Mouse (Mus musculus): Measurements from ENCODE around the gene Pcnx4.

The Pcnx4 gene

DNA sequence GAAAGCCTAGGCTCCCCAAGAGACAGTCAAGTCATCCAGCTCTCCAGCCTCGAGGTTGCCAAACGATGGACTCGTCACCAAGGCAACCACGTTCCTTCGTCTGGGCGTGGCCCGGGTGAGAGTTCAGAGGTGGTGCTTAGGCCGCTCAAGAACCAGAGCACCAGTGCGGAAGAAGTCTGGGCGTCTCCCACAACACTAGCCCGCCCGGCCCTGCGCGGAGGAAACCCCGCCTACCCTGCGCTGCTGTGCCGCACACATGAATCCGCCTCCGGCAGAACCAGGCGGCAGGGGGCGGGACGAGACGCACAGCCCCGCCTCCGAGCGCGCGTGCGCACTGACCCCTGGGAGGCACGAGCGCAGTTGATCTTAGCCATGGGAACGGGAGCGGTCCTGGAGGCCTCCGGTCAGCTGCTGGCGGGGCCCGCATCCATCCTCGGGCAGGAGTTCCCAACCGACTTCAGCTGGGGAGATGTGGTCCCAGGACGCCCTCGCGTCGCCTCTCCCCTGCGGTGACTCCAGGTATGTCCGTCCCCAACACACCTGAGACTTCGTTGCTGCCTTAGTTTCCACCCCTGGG is at the start of gene Pcnx4:
Gene Pcnx4, plus strand, starts transcription at position 363 of the 577 bp plus-strand sequence.
- DNase-seq (ENCODE audit: low read depth, low spot score), result peak; percentile 97

DNA sequence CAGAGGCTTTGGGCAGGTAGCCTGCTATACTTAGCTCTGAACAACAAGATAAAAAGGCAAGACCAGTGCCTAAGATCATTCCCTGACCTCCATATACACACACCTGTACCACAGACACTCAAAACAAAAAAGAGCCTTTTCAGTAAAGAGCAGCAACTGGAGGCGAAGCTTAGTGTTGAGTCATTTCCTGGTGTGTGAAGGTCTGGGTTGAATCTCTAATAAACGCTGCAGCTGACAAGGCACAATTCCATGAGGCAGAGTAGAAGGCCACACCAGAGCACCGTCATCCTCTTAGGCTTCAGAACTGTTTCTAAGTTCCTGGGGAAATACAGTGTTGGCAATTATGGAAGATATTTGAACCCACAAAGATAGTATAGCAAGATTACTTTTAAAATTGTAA is 48.7 kb upstream of the Pcnx4 start:
- no peak for DNase-seq (ENCODE audit: low read depth, low spot score)

- no peak for DNase-seq (ENCODE audit: low read depth, low spot score)
Measured at GRCm38 (mm10) chr12:72489995-72490394, 46.2 kb upstream of the Pcnx4 start.

GRCm38 (mm10) chr12:72491063-72491719 is 45.0 kb upstream of the Pcnx4 start:
- DNase-seq (ENCODE audit: low read depth, low spot score), result no peak

DNA sequence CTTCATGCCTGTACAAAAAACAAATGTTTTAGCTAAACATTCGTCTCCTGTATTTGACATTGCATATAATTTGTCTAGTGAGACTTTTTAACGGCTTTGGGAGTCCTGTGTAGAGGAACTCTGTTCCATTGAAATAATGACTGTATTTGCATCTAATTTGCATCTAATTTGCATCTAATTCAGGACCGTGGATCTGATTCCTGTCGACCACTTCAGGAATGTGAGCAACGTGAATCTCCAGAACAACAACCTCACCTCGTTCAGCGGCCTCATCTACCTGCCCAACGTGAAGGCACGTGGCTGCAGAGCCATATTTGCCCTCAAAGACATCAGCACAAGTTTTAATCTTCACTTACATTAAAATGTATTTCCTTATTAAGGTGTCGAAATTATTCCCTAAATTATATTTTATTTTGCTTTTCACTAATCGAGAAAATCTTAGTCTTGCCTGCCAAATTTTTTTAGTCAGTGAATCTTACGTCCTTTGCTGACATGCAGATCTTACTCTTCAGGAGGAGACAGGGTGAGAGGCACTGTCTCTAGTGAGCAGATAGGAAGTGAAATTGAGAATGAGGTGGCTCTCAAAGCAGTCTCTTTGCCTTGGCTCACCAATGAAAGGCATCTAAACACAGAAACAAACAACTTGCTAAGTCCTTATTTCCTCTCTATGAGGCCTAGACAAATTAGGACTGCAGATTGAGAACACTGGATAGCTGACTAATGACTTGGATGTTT is 39.1 kb upstream of the Pcnx4 start:
- DNase-seq (ENCODE audit: low read depth, low spot score), result no peak

DNA sequence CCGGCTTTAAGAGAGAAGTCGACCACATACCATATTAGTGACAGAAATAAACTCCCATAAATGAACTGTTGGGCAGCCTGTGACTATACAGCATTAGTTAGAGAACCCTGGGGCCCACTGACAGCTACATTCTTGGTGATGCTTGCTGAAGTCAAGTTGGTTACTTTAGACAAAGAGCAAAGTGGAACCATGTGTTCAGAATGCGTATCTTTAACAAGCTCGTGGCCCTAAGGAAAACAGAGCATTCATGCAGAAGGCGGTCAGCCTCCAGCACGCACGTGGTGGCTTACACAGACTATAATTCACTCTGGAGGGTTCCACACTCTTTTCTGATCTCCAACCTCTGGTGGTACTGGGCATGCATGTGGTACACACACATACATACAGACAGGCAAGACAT is 26.6 kb upstream of the Pcnx4 start:
- no peak for DNase-seq (ENCODE audit: low read depth, low spot score)

GRCm38 (mm10) chr12:72515446-72515845 is 20.7 kb upstream of the Pcnx4 start:
- peak; percentile 39 for DNase-seq (ENCODE audit: low read depth, low spot score)

- no peak for DNase-seq (ENCODE audit: low read depth, low spot score)
Measured at GRCm38 (mm10) chr12:72518114-72518728, 18.0 kb upstream of the Pcnx4 start.

DNA sequence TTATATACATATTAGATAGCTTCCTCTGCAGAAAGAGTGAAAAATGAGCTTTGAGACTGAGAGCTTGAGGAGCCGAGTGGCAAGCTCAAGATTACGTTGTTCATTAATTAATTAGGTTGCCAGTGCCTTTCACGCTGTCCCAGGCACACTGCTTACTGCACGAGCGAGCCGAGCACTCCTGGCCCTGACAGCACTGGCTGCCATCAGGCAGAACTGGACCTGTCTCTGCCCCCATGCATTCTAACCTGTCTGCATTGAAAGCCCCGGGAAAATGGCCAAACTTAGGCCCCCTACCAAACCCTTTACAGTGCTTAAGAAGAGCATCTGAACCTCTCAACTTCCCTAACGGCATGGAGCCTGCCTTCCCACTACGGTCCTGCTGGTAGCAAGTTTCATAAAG is 16.8 kb upstream of the Pcnx4 start:
- no peak for DNase-seq (ENCODE audit: low read depth, low spot score)

DNA sequence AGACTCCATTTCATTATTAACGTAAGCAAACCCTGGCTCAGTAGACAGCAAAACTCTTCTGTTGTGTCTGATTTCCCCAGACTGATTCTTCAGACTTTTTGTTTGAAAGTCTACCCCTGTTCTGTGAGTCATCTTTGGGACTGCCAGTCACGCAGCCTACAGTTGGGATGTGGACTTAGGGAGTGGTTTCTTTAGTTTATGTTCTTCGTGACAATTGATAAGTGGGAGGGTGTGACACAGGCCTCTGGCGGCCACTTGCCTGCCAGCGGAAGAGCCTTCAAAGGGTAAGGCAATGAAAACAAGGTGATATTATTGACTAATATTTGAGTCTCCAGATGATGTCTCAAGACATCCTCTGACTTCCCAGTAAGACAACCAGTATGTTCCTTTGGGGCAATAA is 16.3 kb upstream of the Pcnx4 start:
- DNase-seq (ENCODE audit: low read depth, low spot score), result no peak

DNA sequence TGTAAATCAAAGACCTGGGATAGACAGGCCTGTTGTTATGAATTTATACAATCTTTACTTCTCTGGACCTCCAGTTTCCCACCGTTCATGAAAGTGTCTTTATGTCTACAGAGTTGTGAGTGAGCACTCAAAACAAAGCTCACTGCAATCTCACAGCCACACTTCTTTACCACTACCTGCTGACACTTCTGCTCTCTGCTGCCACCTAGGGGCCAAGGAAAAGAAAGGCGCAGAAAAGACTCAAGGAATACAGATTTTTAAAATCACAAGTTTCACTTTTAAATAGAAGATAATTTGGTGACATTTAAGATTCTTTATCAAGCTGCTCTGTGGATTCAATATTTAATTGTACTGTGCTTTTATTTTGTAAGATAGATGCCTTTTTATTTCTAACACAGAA is 15.5 kb upstream of the Pcnx4 start:
- peak; percentile 65 for DNase-seq (ENCODE audit: low read depth, low spot score)

DNA sequence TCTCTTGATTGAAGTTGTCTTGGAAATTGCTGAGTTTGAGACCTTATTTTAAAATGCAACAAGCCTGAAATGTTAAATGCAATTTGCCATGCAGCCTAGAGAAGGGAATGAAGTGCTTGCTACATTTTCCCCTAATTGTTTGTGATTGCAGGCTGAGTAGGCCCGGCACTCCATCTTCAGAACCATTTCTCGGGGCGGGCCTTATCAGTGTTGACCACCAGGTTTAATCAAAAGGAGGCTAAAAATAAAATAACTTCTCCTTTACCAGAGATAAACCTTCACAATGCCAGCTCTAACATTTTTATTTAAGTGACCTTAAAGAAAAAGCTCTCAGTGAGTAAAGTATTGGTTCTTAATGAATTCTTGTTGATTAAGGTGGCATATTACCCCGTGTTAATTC is 10.6 kb upstream of the Pcnx4 start:
- DNase-seq (ENCODE audit: low read depth, low spot score), result no peak

DNA sequence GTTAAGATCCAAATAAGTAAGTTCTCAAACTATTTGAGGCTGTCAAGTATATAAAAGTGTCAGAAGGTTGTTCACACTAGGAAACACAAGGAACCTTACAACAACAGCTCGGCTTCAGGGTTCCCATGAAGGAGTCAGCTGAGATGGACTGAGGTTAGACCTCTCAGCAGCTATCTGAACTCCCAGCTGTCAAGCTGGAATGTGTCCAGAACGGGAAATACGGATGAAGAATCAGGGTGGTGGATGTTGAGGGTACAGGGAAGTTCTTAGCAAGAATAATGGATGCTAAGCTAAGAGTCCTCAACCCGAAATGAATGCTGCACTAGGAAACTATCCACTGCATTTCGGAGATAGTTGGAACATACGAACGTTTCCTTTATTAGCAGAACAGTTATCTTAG is 3.9 kb upstream of the Pcnx4 start:
- no peak for DNase-seq (ENCODE audit: low read depth, low spot score)

- no peak for DNase-seq (ENCODE audit: low read depth, low spot score)
Measured at GRCm38 (mm10) chr12:72533986-72534385, 2.2 kb upstream of the Pcnx4 start.

- DNase-seq (ENCODE audit: low read depth, low spot score), result no peak
Measured at GRCm38 (mm10) chr12:72535599-72535998, 584 bp upstream of the Pcnx4 start.

- DNase-seq (ENCODE audit: low read depth, low spot score), result no peak
Measured at GRCm38 (mm10) chr12:72538571-72538970, 2.4 kb downstream of the Pcnx4 start.

DNA sequence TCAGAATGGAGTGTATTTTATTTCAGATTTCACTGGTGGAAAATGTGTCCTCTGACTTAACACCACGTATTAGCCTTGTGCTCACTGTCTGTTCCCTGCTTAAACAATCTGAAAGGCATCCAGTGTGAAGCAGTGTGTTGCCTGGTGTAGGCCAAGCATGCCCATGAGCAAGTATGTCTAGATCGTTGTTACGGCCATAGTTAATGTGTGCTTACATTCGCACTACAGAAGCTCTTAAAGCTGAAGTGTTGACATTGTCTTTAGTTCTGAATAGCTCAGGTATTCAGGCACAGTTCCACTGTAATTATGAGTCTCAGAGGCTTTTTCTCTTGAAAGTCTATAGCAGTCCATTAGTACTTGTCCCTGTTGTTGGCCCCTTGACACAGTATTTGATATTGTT is 18.2 kb downstream of the Pcnx4 start:
- DNase-seq (ENCODE audit: low read depth, low spot score), result no peak

DNA sequence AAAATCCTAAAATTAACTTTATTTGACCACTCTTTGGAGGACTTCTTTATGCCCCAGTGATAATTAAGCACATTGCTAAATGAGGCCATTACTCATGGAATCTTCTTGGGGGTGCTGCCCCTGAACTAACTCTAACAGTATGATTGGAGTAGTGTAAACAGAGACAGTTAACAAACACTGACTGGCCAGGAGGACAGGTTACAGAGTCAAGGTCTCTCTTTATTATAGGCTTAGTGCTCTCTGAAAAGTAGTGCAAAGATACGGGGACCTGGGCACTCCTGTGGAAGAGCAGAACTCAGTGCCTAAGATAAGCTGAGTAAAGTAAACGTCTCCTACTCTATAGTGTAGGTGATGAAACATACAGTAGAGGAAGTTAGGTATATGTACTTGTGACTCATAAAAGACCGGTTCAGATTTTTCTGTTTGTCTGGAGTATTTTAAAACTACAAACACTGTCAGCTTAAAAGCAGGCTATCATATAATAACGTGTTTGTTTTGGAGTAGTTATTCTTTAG is 28.2 kb downstream of the Pcnx4 start:
- DNase-seq (ENCODE audit: low read depth, low spot score), result no peak

- no peak for DNase-seq (ENCODE audit: low read depth, low spot score)
Measured at GRCm38 (mm10) chr12:72582021-72582420, 45.8 kb downstream of the Pcnx4 start.

DNA sequence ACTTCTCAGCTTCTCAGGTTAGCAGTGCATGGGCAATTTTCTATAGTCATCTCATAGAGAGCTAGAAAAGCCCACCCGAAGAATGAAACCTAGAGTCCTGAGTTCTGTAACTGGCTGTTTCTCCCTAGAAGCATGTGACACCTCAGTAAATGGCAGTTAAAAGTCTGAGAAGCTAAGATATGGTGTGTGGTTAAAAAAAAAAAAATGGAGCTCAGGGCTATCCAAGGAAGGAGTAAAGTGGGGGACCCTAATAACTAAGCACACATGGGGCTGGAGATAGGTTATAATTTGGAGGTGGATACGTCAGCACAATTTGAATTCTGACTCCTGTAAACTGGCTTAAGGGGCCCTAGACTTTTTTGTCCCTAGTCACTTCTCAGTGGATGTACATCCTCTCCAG is 46.9 kb downstream of the Pcnx4 start:
- DNase-seq (ENCODE audit: low read depth, low spot score), result no peak

DNA sequence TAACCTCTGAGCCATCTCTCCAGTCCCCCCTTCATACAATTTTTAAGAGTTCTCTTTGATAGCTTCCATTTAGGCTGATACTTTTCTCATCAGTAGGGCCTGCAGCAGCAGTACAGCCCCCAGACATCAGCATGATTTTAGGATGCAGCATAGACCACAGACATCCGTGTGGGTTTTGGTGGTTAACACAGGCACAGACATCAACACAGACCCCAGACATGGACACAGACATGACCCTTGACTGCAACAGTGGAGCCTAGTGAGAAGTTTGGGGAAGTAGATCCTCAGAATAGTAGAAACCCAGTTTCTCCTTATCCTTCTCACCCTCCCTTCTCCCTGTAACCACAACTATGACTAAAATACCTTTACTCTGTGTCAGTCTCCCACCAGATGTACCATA is 49.2 kb downstream of the Pcnx4 start:
- no peak for DNase-seq (ENCODE audit: low read depth, low spot score)

GRCm38 (mm10) chr12:72592991-72593390 is 56.8 kb downstream of the Pcnx4 start:
- no peak for DNase-seq (ENCODE audit: low read depth, low spot score)
